Mouse (Mus musculus) bone marrow macrophage, adult 2 months (primary cell): ENCODE results near the gene Borcs7.

Source experiments
- CTCF ChIP-seq: IDR thresholded peaks from 2 replicates; pipeline ENCODE4 v1.5.1; 2012; ENCODE audit warnings: low read depth, mild to moderate bottlenecking, low read length, moderate library complexity
- POLR2A ChIP-seq: IDR thresholded peaks from 2 replicates; pipeline ENCODE4 v1.6.1; 2012; ENCODE audit warnings: mild to moderate bottlenecking, low read depth, low read length, borderline replicate concordance

GRCm38 (mm10) chr19:46640780-46641179, 48.9 kb upstream of the Borcs7 start:
- TF ChIP-seq CTCF, result no peak
- TF ChIP-seq POLR2A, result no peak
